Mouse (Mus musculus) cortical plate, adult 2 months (tissue): Measurements from ENCODE around the gene Aifm2.

Experiments
- CTCF ChIP-seq: fragments of 200-500 bp; IDR thresholded peaks from 2 replicates; pipeline ENCODE4 v1.5.1; 2011; ENCODE audit warnings: mild to moderate bottlenecking, control low read depth, low read length; ENCODE audit not compliant: insufficient read depth; ENCODE audit errors: extremely low read depth
- POLR2A ChIP-seq: fragments of 200-500 bp; IDR thresholded peaks from 2 replicates; pipeline ENCODE4 v1.6.1; 2011; ENCODE audit warnings: mild to moderate bottlenecking, low read length, control low read depth; ENCODE audit not compliant: insufficient read depth; ENCODE audit errors: extremely low read depth

DNA sequence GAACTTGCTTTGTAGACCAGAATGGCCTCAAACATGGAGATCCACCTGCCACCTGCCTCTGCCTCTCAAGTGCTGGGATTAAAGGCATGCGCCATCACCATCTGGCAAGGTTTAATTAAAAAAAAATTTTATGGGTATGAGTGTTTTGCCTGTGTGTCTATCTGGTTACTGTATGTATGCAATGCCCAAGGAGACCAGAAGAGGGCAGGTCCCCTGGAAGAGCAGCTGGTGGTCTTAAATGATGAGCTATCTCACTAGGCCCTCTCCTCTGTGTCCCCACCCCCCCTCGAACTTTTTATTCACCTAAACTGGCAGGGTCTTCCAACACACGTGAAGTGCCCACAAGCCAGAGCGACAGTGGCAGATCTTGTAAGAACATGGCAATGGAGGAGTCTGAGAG lies 26.8 kb downstream of the Aifm2 start:
- TF ChIP-seq POLR2A (no peak), CTCF (no peak)
